Mouse (Mus musculus): ENCODE measurements around the gene Xntrpc. TPM values are rescaled to one million over a fixed set of nuclear protein-coding genes. Genes with fewer than 3 reads are reported as not detected.

Xntrpc gene
- polyA plus RNA-seq, 1 experiment, result 1.6 TPM

DNA sequence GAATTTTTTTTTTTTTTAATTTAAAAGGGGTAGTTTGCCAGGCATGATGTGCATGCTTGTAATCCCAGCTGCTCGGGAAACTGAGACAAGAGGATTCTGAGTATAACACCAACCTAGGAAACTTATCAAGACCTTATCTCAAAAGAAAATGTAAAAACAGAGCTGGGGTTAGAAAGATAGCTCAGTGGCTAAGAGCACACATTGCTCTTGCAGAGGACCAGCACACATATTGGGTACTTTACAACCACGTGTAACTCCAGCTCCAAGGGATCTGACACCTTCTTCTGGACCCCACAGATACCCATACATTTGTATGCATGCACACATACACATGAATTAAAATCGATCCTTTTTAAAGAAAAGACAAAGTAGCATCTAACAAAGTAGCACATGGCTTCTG, 4.2 kb upstream of the Xntrpc start:
- peaks cover 10% of the 10 kb centered on the region; the same call in 1 of the 2 replicates for H3K4me1 ChIP-seq (ENCODE audit: control insufficient read depth, insufficient read depth, insufficient read length, low read length)
- TF ChIP-seq POLR2A (IDR thresholded peaks at IDR 0.05; ENCODE audit: low read depth, low read length) (no peak), CTCF (IDR thresholded peaks at IDR 0.05; ENCODE audit: extremely low read depth, insufficient read length, insufficient replicate concordance, low read depth, low read length) (no peak)
- H3K4me3 ChIP-seq (ENCODE audit: low read depth, low read length), result no peak overlapping the region
- 63% methylated on average over 3 of the region's 3 CpGs for WGBS
- H3K27me3 ChIP-seq (ENCODE audit: control insufficient read depth, insufficient read depth, low read length), result no peaks in the 10 kb centered on the region
- H3K27ac ChIP-seq (ENCODE audit: insufficient read depth, low read depth, low read length), result no peak overlapping the region
- peaks cover 8% of the 10 kb centered on the region for H3K36me3 ChIP-seq (ENCODE audit: control insufficient read depth, insufficient read depth, low read length)

- 29% methylated on average over 1 of the region's 1 CpGs for WGBS
- Histone ChIP-seq H3K4me1 (ENCODE audit: control insufficient read depth, insufficient read depth, insufficient read length, low read length) (peaks cover 10% of the 10 kb centered on the region; the same call in 1 of the 2 replicates), H3K27ac (ENCODE audit: insufficient read depth, low read depth, low read length) (peak overlapping the region; percentile 25; the same call in 1 of the 2 replicates)
Observed at GRCm38 (mm10) chr7:102062203-102062602, 3.3 kb upstream of the Xntrpc start.

GRCm38 (mm10) chr7:102063891-102064290, 1.6 kb upstream of the Xntrpc start:
- no peak overlapping the region for H3K4me3 ChIP-seq (ENCODE audit: low read depth, low read length)
- H3K36me3 ChIP-seq (ENCODE audit: control insufficient read depth, insufficient read depth, low read length), result peaks cover 3% of the 10 kb centered on the region; the same call in 1 of the 2 replicates
- H3K27me3 ChIP-seq (ENCODE audit: control insufficient read depth, insufficient read depth, low read length), result no peaks in the 10 kb centered on the region
- H3K4me1 ChIP-seq (ENCODE audit: control insufficient read depth, insufficient read depth, insufficient read length, low read length), result peaks cover 10% of the 10 kb centered on the region; the same call in 1 of the 2 replicates
- no peak for TF ChIP-seq CTCF (IDR thresholded peaks at IDR 0.05; ENCODE audit: extremely low read depth, insufficient read length, insufficient replicate concordance, low read depth, low read length)
- WGBS, result 27% methylated on average over 9 of the region's 9 CpGs
- peak overlapping the region; percentile 48 for H3K27ac ChIP-seq (ENCODE audit: insufficient read depth, low read depth, low read length)

More at GRCm38 (mm10) chr7:102062203-102062602, 3.3 kb upstream of the Xntrpc start:
- Histone ChIP-seq H3K4me3 (ENCODE audit: low read depth, low read length) (no peak overlapping the region), H3K27me3 (ENCODE audit: control insufficient read depth, insufficient read depth, low read length) (no peaks in the 10 kb centered on the region), H3K36me3 (ENCODE audit: control insufficient read depth, insufficient read depth, low read length) (peaks cover 5% of the 10 kb centered on the region)
- TF ChIP-seq CTCF (IDR thresholded peaks at IDR 0.05; ENCODE audit: extremely low read depth, insufficient read length, insufficient replicate concordance, low read depth, low read length) (no peak), POLR2A (IDR thresholded peaks at IDR 0.05; ENCODE audit: low read depth, low read length) (no peak)

DNA sequence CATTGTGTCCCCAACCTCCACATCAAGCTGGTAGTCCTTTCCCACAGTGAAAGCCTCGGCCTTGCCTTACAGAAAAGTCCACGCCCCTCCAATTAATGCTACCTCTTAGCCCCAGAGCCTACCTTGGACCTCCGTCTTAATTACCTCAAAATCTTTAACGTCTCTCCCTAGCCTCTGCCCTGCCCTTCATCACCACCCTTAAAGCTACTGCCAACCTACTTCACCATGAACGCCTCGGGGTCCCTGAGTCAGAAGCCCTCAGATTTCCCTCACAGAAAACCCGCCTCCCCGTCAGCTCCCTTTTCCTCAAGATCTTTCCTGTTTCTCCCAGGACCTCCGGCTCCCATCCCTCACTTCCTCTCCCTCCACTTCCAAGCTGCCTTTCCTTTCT, 863 bp upstream of the Xntrpc start:
- TF ChIP-seq CTCF (IDR thresholded peaks at IDR 0.05; ENCODE audit: extremely low read depth, insufficient read length, insufficient replicate concordance, low read depth, low read length), result no peak
- TF ChIP-seq POLR2A (IDR thresholded peaks at IDR 0.05; ENCODE audit: low read depth, low read length), result no peak
- Histone ChIP-seq H3K4me1 (ENCODE audit: control insufficient read depth, insufficient read depth, insufficient read length, low read length) (peaks cover 8% of the 10 kb centered on the region; the same call in 1 of the 2 replicates), H3K27ac (ENCODE audit: insufficient read depth, low read depth, low read length) (peak overlapping the region; percentile 53), H3K4me3 (ENCODE audit: low read depth, low read length) (peak overlapping the region; percentile 91), H3K27me3 (ENCODE audit: control insufficient read depth, insufficient read depth, low read length) (no peaks in the 10 kb centered on the region), H3K36me3 (ENCODE audit: control insufficient read depth, insufficient read depth, low read length) (peaks cover 2% of the 10 kb centered on the region; the same call in 1 of the 2 replicates)
- under 1% methylated on average over 9 of the region's 9 CpGs for WGBS

DNA sequence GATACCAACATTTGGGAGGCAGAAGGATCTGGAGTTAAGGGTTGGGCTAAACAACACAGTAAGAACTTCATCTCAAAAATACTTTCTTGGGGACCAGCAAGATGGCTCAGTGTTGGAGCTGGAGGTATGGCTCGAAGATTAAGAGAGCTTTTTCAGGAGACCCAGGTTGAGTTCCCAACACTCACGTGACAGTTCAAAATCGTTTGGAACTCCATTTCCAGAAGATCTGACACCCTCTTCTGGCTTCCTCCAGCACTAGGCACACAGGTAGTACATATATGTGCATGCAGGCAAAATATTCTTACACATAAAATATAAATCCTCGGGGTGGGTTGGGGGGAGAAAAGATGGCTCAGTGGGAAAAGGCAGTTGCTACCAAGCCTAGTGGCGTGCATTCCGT, 850 bp downstream of the Xntrpc start:
- Histone ChIP-seq H3K27me3 (ENCODE audit: control insufficient read depth, insufficient read depth, low read length) (no peaks in the 10 kb centered on the region), H3K27ac (ENCODE audit: insufficient read depth, low read depth, low read length) (no peak overlapping the region), H3K4me3 (ENCODE audit: low read depth, low read length) (no peak overlapping the region), H3K4me1 (ENCODE audit: control insufficient read depth, insufficient read depth, insufficient read length, low read length) (peaks cover 3% of the 10 kb centered on the region; the same call in 1 of the 2 replicates), H3K36me3 (ENCODE audit: control insufficient read depth, insufficient read depth, low read length) (no peaks in the 10 kb centered on the region)
- no peak for TF ChIP-seq CTCF (IDR thresholded peaks at IDR 0.05; ENCODE audit: extremely low read depth, insufficient read length, insufficient replicate concordance, low read depth, low read length)
- 46% methylated on average over 6 of the region's 6 CpGs for WGBS

GRCm38 (mm10) chr7:102076714-102077296, 11.3 kb downstream of the Xntrpc start:
- no peak overlapping the region for H3K27ac ChIP-seq (ENCODE audit: insufficient read depth, low read depth, low read length)
- peak; percentile 68; the same call in 1 of the 2 replicates for TF ChIP-seq CTCF (IDR thresholded peaks at IDR 0.05; ENCODE audit: extremely low read depth, insufficient read length, insufficient replicate concordance, low read depth, low read length)
- no peak for TF ChIP-seq POLR2A (IDR thresholded peaks at IDR 0.05; ENCODE audit: low read depth, low read length)
- WGBS, result 80% methylated on average over 7 of the region's 7 CpGs

DNA sequence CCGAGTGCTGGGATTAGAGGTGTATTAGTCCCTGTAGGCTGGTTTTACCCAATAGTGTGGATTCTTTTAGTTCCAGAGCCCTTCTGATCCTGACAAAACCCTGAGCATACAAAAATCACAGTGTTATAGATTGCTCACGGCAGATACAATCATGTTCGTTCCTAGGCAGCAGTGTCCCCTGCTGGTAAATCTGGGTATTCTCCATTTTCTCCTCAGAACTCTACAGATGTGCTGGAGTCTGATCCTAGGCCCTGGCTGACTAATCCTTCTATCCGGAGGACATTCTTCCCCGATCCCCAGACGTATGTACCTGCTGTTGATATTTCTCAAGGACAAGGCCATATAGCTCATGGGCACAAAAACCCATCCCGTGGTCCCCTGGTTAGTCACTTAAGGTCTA, 13.0 kb downstream of the Xntrpc start:
- H3K4me3 ChIP-seq (ENCODE audit: low read depth, low read length), result no peak overlapping the region
- H3K4me1 ChIP-seq (ENCODE audit: control insufficient read depth, insufficient read depth, insufficient read length, low read length), result no peaks in the 10 kb centered on the region
- WGBS, result 68% methylated on average over 7 of the region's 7 CpGs
- no peaks in the 10 kb centered on the region for H3K27me3 ChIP-seq (ENCODE audit: control insufficient read depth, insufficient read depth, low read length)
- TF ChIP-seq CTCF (IDR thresholded peaks at IDR 0.05; ENCODE audit: extremely low read depth, insufficient read length, insufficient replicate concordance, low read depth, low read length), result no peak
- no peak for TF ChIP-seq POLR2A (IDR thresholded peaks at IDR 0.05; ENCODE audit: low read depth, low read length)
- peaks cover 45% of the 10 kb centered on the region for H3K36me3 ChIP-seq (ENCODE audit: control insufficient read depth, insufficient read depth, low read length)
- no peak overlapping the region for H3K27ac ChIP-seq (ENCODE audit: insufficient read depth, low read depth, low read length)

More at GRCm38 (mm10) chr7:102076714-102077296, 11.3 kb downstream of the Xntrpc start:
- Histone ChIP-seq H3K36me3 (ENCODE audit: control insufficient read depth, insufficient read depth, low read length) (peaks cover 46% of the 10 kb centered on the region), H3K27me3 (ENCODE audit: control insufficient read depth, insufficient read depth, low read length) (no peaks in the 10 kb centered on the region), H3K4me1 (ENCODE audit: control insufficient read depth, insufficient read depth, insufficient read length, low read length) (no peaks in the 10 kb centered on the region), H3K4me3 (ENCODE audit: low read depth, low read length) (no peak overlapping the region)

All from small intestine, adult 2 months (tissue).